In the genomic region with DNA sequence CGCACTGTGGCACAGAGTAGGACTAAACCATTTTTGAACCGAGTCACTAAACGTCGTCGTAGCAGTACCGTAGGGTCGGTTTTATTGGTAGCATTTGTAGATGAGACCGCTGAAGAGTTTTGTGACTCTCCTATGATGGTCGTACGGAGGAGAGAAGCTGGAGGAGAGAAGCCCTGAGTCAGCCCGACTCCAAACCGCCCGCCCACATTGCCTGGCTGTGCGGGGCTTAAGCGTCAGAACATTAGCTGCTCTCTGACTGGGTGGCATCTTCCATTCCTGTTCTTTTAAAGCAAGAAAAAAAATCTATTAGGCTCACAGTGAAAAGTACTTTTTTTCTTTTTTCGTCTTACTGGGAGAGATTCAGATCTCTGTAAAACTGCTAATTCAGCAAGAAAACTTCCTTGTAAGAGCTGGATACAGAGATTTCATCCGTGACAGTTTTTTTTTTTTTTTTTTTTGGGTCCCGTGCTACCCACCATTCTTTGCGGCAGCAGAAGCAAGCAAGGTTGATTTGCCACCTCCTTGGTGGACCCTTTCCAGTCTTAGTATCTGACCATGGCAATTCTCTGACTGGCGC, we compare ENCODE assay signal across 9 mouse cellular contexts.
DNase-seq lines count a peak whose midpoint lies in the region; ATAC-seq and TF ChIP-seq lines count a peak whose summit lies in the region.
"Had no signal": no experiment of that assay in that cellular context is flagged by ENCODE, and none has a peak within 500 bp of the region (broad histone marks: within the 10 kb centered on the region; RNA-seq: fewer than 3 reads in every experiment).

No protein-coding gene starts in this region.

- TF ChIP-seq CTCF in intestine, postnatal 0 days (IDR thresholded peaks at IDR 0.05; ENCODE audit: low read depth): no peak

- no peaks in the 10 kb centered on the region for H3K4me1 ChIP-seq in intestine, embryonic 14.5 days (replicated peaks; ENCODE audit: control insufficient read depth, insufficient read depth, low read length)
- H3K4me1 ChIP-seq in intestine, postnatal 0 days (replicated peaks; ENCODE audit: control insufficient read depth, insufficient read depth, low read length): no peaks in the 10 kb centered on the region
- no peaks in the 10 kb centered on the region for H3K4me1 ChIP-seq in neural tube, embryonic 12.5 days
- H3K4me1 ChIP-seq in embryonic facial prominence, embryonic 15.5 days: no peaks in the 10 kb centered on the region
- no peaks in the 10 kb centered on the region for H3K4me1 ChIP-seq in neural tube, embryonic 15.5 days

- H3K4me2 ChIP-seq in intestine, embryonic 14.5 days (ENCODE audit: low read length): peak overlapping the region; percentile 20
- H3K4me2 ChIP-seq in intestine, postnatal 0 days (replicated peaks; ENCODE audit: low read depth): no peak overlapping the region; the same call in 1 of the 2 replicates
- peak overlapping the region; percentile 5; the same call in 1 of the 2 replicates for H3K4me2 ChIP-seq in neural tube, embryonic 12.5 days (replicated peaks)
- peak overlapping the region; percentile 21; the same call in 1 of the 2 replicates for H3K4me2 ChIP-seq in embryonic facial prominence, embryonic 15.5 days (replicated peaks)
- peak overlapping the region; percentile 9; the same call in 1 of the 2 replicates for H3K4me2 ChIP-seq in neural tube, embryonic 15.5 days

- no peak for DNase-seq in intestine, embryonic 14.5 days (ENCODE audit: low spot score)
- no peak for DNase-seq in neural tube, embryonic 10.5 days (ENCODE audit: extremely low spot score, low spot score)
- no peak for DNase-seq in ovary, postnatal 10 days (ENCODE audit: low spot score)
- DNase-seq in urinary bladder, postnatal 14 days (ENCODE audit: low spot score): no peak
- DNase-seq: kidney, postnatal 25 days had no signal

- no peaks in the 10 kb centered on the region for H3K27me3 ChIP-seq in intestine, embryonic 14.5 days (replicated peaks; ENCODE audit: control insufficient read depth, insufficient read depth, low read length)
- no peaks in the 10 kb centered on the region for H3K27me3 ChIP-seq in intestine, postnatal 0 days (replicated peaks; ENCODE audit: control insufficient read depth, insufficient read depth, low read length)
- no peaks in the 10 kb centered on the region for H3K27me3 ChIP-seq in neural tube, embryonic 12.5 days (replicated peaks)
- H3K27me3 ChIP-seq in embryonic facial prominence, embryonic 15.5 days: no peaks in the 10 kb centered on the region
- H3K27me3 ChIP-seq in neural tube, embryonic 15.5 days (replicated peaks): no peaks in the 10 kb centered on the region

- H3K4me3 ChIP-seq in intestine, embryonic 14.5 days (ENCODE audit: low read depth, low read length): no peak overlapping the region
- H3K4me3 ChIP-seq in intestine, postnatal 0 days (ENCODE audit: low read depth, low read length): no peak overlapping the region
- H3K4me3 ChIP-seq in neural tube, embryonic 12.5 days: no peak overlapping the region; the same call in 1 of the 2 replicates
- H3K4me3 ChIP-seq in embryonic facial prominence, embryonic 15.5 days (replicated peaks): no peak overlapping the region
- H3K4me3 ChIP-seq in neural tube, embryonic 15.5 days (replicated peaks): no peak overlapping the region

- WGBS in intestine, embryonic 14.5 days: 69% methylated on average over 20 of the region's 20 CpGs
- WGBS in intestine, postnatal 0 days: 68% methylated on average over 20 of the region's 20 CpGs
- WGBS in neural tube, embryonic 12.5 days: 78% methylated on average over 20 of the region's 20 CpGs
- WGBS in embryonic facial prominence, embryonic 15.5 days: 73% methylated on average over 20 of the region's 20 CpGs
- WGBS in neural tube, embryonic 15.5 days: 73% methylated on average over 20 of the region's 20 CpGs

- no peak overlapping the region for H3K27ac ChIP-seq in intestine, embryonic 14.5 days (ENCODE audit: low read depth)
- no peak overlapping the region for H3K27ac ChIP-seq in intestine, postnatal 0 days (ENCODE audit: low read depth, low read length)
- no peak overlapping the region for H3K27ac ChIP-seq in neural tube, embryonic 12.5 days
- no peak overlapping the region for H3K27ac ChIP-seq in embryonic facial prominence, embryonic 15.5 days (replicated peaks)
- no peak overlapping the region for H3K27ac ChIP-seq in neural tube, embryonic 15.5 days (replicated peaks)

- H3K36me3 ChIP-seq in intestine, embryonic 14.5 days (ENCODE audit: control insufficient read depth, insufficient read depth, low read length): no peaks in the 10 kb centered on the region
- no peaks in the 10 kb centered on the region for H3K36me3 ChIP-seq in intestine, postnatal 0 days (ENCODE audit: control insufficient read depth, insufficient read depth)
- H3K36me3 ChIP-seq in neural tube, embryonic 12.5 days: no peaks in the 10 kb centered on the region
- no peaks in the 10 kb centered on the region for H3K36me3 ChIP-seq in embryonic facial prominence, embryonic 15.5 days
- no peaks in the 10 kb centered on the region for H3K36me3 ChIP-seq in neural tube, embryonic 15.5 days

- no peak for ATAC-seq in intestine, embryonic 14.5 days (replicated peaks; ENCODE audit: low FRiP score, low TSS enrichment, low read depth)
- ATAC-seq in intestine, postnatal 0 days: no peak
- ATAC-seq in neural tube, embryonic 12.5 days (ENCODE audit: low FRiP score, low read depth): no peak
- ATAC-seq in embryonic facial prominence, embryonic 15.5 days (ENCODE audit: insufficient number of reproducible peaks, low FRiP score, low TSS enrichment, low read depth): no peak
- ATAC-seq in neural tube, embryonic 15.5 days (ENCODE audit: low FRiP score): no peak

- H3K9me3 ChIP-seq in intestine, embryonic 14.5 days (ENCODE audit: control insufficient read depth, low read length): no peaks in the 10 kb centered on the region
- no peaks in the 10 kb centered on the region for H3K9me3 ChIP-seq in intestine, postnatal 0 days (ENCODE audit: control insufficient read depth)
- no peaks in the 10 kb centered on the region for H3K9me3 ChIP-seq in neural tube, embryonic 12.5 days
- H3K9me3 ChIP-seq in embryonic facial prominence, embryonic 15.5 days (replicated peaks): no peaks in the 10 kb centered on the region
- H3K9me3 ChIP-seq in neural tube, embryonic 15.5 days (replicated peaks): no peaks in the 10 kb centered on the region

- H3K9ac ChIP-seq in intestine, embryonic 14.5 days (ENCODE audit: low read length): no peak overlapping the region
- no peak overlapping the region for H3K9ac ChIP-seq in intestine, postnatal 0 days (ENCODE audit: low read depth, low read length)
- H3K9ac ChIP-seq in neural tube, embryonic 12.5 days: no peak overlapping the region
- no peak overlapping the region for H3K9ac ChIP-seq in embryonic facial prominence, embryonic 15.5 days
- no peak overlapping the region for H3K9ac ChIP-seq in neural tube, embryonic 15.5 days (replicated peaks)
